Mouse (Mus musculus): Measurements from ENCODE around the gene Ppfibp1.
"Not testable (repeated sequence)": the region's sequence is repeated elsewhere in the genome, so short reads cannot be mapped to it uniquely, and the experiment has no call there.

The Ppfibp1 gene

GRCm38 (mm10) chr6:146887958-146888659, at the start of gene Ppfibp1:
Gene Ppfibp1 (plus strand): TSS chr6:146888487.
- peak; percentile 83 to 92 for DNase-seq (ENCODE audit: low spot score in 2 of 2)

GRCm38 (mm10) chr6:146838863-146839262, 49.4 kb upstream of the Ppfibp1 start:
- DNase-seq (ENCODE audit: low spot score in 2 of 2): no peak

GRCm38 (mm10) chr6:146844867-146845266, 43.4 kb upstream of the Ppfibp1 start:
- no peak for DNase-seq (ENCODE audit: low spot score in 2 of 2)

- no peak for DNase-seq (ENCODE audit: low spot score in 2 of 2)
Measured at GRCm38 (mm10) chr6:146845347-146845746, 42.9 kb upstream of the Ppfibp1 start.

GRCm38 (mm10) chr6:146845961-146846750, 42.1 kb upstream of the Ppfibp1 start:
- no peak for DNase-seq (ENCODE audit: low spot score in 2 of 2)

- no peak for DNase-seq (ENCODE audit: low spot score in 2 of 2)
Measured at GRCm38 (mm10) chr6:146847402-146847801, 40.9 kb upstream of the Ppfibp1 start.

- no peak for DNase-seq (ENCODE audit: low spot score in 2 of 2)
Measured at GRCm38 (mm10) chr6:146848281-146848680, 40.0 kb upstream of the Ppfibp1 start.

- DNase-seq (ENCODE audit: low spot score in 2 of 2): no peak
Measured at GRCm38 (mm10) chr6:146850050-146850449, 38.2 kb upstream of the Ppfibp1 start, which contains the start of gene Smco2. Gene Smco2 (plus strand): TSS chr6:146850104.

GRCm38 (mm10) chr6:146851916-146852315, 36.4 kb upstream of the Ppfibp1 start:
- DNase-seq (ENCODE audit: low spot score in 2 of 2): no peak

GRCm38 (mm10) chr6:146852739-146853138, 35.5 kb upstream of the Ppfibp1 start:
- no peak for DNase-seq (ENCODE audit: low spot score in 2 of 2)

GRCm38 (mm10) chr6:146855185-146855584, 33.1 kb upstream of the Ppfibp1 start:
- DNase-seq (ENCODE audit: low spot score in 2 of 2): no peak

- no peak for DNase-seq (ENCODE audit: low spot score in 2 of 2)
Measured at GRCm38 (mm10) chr6:146857386-146857785, 30.9 kb upstream of the Ppfibp1 start.

GRCm38 (mm10) chr6:146863154-146863553, 25.1 kb upstream of the Ppfibp1 start:
- DNase-seq (ENCODE audit: low spot score in 2 of 2): no peak

- DNase-seq (ENCODE audit: low spot score in 2 of 2): not testable (repeated sequence)
Measured at GRCm38 (mm10) chr6:146864370-146864769, 23.9 kb upstream of the Ppfibp1 start.

GRCm38 (mm10) chr6:146865701-146866100, 22.6 kb upstream of the Ppfibp1 start:
- DNase-seq (ENCODE audit: low spot score in 2 of 2): no peak

- no peak for DNase-seq (ENCODE audit: low spot score in 2 of 2)
Measured at GRCm38 (mm10) chr6:146871975-146872374, 16.3 kb upstream of the Ppfibp1 start.

- DNase-seq (ENCODE audit: low spot score in 2 of 2): no peak
Measured at GRCm38 (mm10) chr6:146874415-146874814, 13.9 kb upstream of the Ppfibp1 start.

- no peak for DNase-seq (ENCODE audit: low spot score in 2 of 2)
Measured at GRCm38 (mm10) chr6:146876820-146877219, 11.5 kb upstream of the Ppfibp1 start.

- DNase-seq (ENCODE audit: low spot score in 2 of 2): no peak
Measured at GRCm38 (mm10) chr6:146877425-146878045, 10.8 kb upstream of the Ppfibp1 start.

GRCm38 (mm10) chr6:146878926-146879325, 9.4 kb upstream of the Ppfibp1 start:
- no peak for DNase-seq (ENCODE audit: low spot score in 2 of 2)

GRCm38 (mm10) chr6:146879856-146880255, 8.4 kb upstream of the Ppfibp1 start:
- DNase-seq (ENCODE audit: low spot score in 2 of 2): no peak

GRCm38 (mm10) chr6:146880296-146880695, 8.0 kb upstream of the Ppfibp1 start:
- no peak for DNase-seq (ENCODE audit: low spot score in 2 of 2)

All from thymus, postnatal 10 days (tissue).